Mouse (Mus musculus) MEL (cell line): Measurements from ENCODE around the gene Nsrp1. TPM values are rescaled to one million over a fixed set of nuclear protein-coding genes. Genes with fewer than 3 reads are reported as not detected.

Experiments used
- DNase-seq: peaks from one replicate; pipeline ENCODE4 v3.0.0; 2011; ENCODE audit warnings: low read depth, low spot score
- H3K27ac ChIP-seq: 2 replicates; pipeline ENCODE4 v1.5.1; 2012; ENCODE audit warnings: low read depth, mild to moderate bottlenecking, control low read depth, low read length, moderate library complexity; ENCODE audit not compliant: control insufficient read depth
- H3K27me3 ChIP-seq, 2 experiments: fragments of 150-350 bp in 1 of 2; sonication (generic) in 1 of 2; 2 replicates each; pipeline ENCODE4 v1.6.1; 2012; ENCODE audit warnings: low read length in 2 of 2, mild to moderate bottlenecking in 2 of 2, improper control_type of control experiment in 1 of 2, moderate library complexity in 1 of 2; ENCODE audit not compliant: insufficient read depth in 2 of 2, control insufficient read depth in 1 of 2
- H3K36me3 ChIP-seq, 2 experiments: 2 replicates each; pipeline ENCODE4 v1.6.1; 2012 to 2014; ENCODE audit warnings: low read length in 2 of 2, improper control_type of control experiment in 1 of 2, inconsistent platforms in 1 of 2, mild to moderate bottlenecking in 1 of 2; ENCODE audit not compliant: insufficient read depth in 2 of 2, control insufficient read depth in 1 of 2
- H3K4me1 ChIP-seq, 2 experiments: fragments of 150-350 bp in 1 of 2; sonication (generic) in 1 of 2; 2 replicates each; pipeline ENCODE4 v1.6.1; 2012; ENCODE audit warnings: low read length in 2 of 2, improper control_type of control experiment in 1 of 2, mild to moderate bottlenecking in 1 of 2; ENCODE audit not compliant: insufficient read depth in 2 of 2, control insufficient read depth in 1 of 2
- H3K4me3 ChIP-seq, 2 experiments: fragments of 150-350 bp in 1 of 2; sonication (generic) in 1 of 2; 2 replicates each; pipeline ENCODE4 v1.5.1; 2012; ENCODE audit warnings: low read depth in 2 of 2, low read length in 2 of 2, mild to moderate bottlenecking in 2 of 2, moderate library complexity in 2 of 2, control low read depth in 1 of 2, improper control_type of control experiment in 1 of 2; ENCODE audit not compliant: control insufficient read depth in 1 of 2, insufficient read depth in 1 of 2
- H3K79me2 ChIP-seq: 2 replicates; pipeline ENCODE4 v1.6.1; 2012; ENCODE audit warnings: mild to moderate bottlenecking, low read length, moderate library complexity; ENCODE audit not compliant: control insufficient read depth, poor library complexity, insufficient read depth
- H3K9ac ChIP-seq: 2 replicates; pipeline ENCODE4 v1.6.1; 2012; ENCODE audit warnings: low read depth, mild to moderate bottlenecking, control low read depth, low read length, moderate library complexity; ENCODE audit not compliant: control insufficient read depth, poor library complexity, severe bottlenecking
- H3K9me3 ChIP-seq: fragments of 150-350 bp; sonication (generic); replicated peaks from 2 replicates; pipeline ENCODE4 v1.6.1; 2012; ENCODE audit warnings: mild to moderate bottlenecking, low read length, improper control_type of control experiment, moderate library complexity; ENCODE audit not compliant: insufficient read depth
- CHD2 ChIP-seq: IDR thresholded peaks from 2 replicates; pipeline ENCODE4 v1.6.1; 2011; ENCODE audit warnings: low read length, improper control_type of control experiment
- CTCF ChIP-seq, 3 experiments: IDR thresholded peaks in 2 of 3; conservative IDR thresholded peaks in 1 of 3; 2 replicates each; pipeline ENCODE4 v1.5.1; 2011 to 2012; ENCODE audit warnings: low read length in 3 of 3, low read depth in 2 of 3, mild to moderate bottlenecking in 2 of 3, improper control_type of control experiment in 1 of 3, inconsistent platforms in 1 of 3, mixed read lengths in 1 of 3, moderate library complexity in 1 of 3; ENCODE audit not compliant: control insufficient read depth in 1 of 3, insufficient read depth in 1 of 3, poor library complexity in 1 of 3, severe bottlenecking in 1 of 3
- E2F4 ChIP-seq: IDR thresholded peaks from 2 replicates; pipeline ENCODE4 v1.6.1; 2011; ENCODE audit warnings: low read depth, low read length, improper control_type of control experiment, borderline replicate concordance
- JUND ChIP-seq: IDR thresholded peaks from 2 replicates; pipeline ENCODE4 v1.6.1; 2011; ENCODE audit warnings: low read depth, mild to moderate bottlenecking, improper control_type of control experiment, low read length
- MAFK ChIP-seq: IDR thresholded peaks from 2 replicates; pipeline ENCODE4 v1.6.1; 2011; ENCODE audit warnings: low read depth, mild to moderate bottlenecking, low read length, improper control_type of control experiment, borderline replicate concordance
- MEF2A ChIP-seq: IDR thresholded peaks from 2 replicates; pipeline ENCODE4 v1.6.1; 2014; ENCODE audit warnings: low read depth, mild to moderate bottlenecking, inconsistent platforms, low read length, improper control_type of control experiment; ENCODE audit not compliant: poor library complexity, insufficient replicate concordance, severe bottlenecking; ENCODE audit errors: extremely low read depth
- MYB ChIP-seq: IDR thresholded peaks from 2 replicates; pipeline ENCODE4 v1.6.1; 2011; ENCODE audit warnings: mild to moderate bottlenecking, low read depth, low read length, improper control_type of control experiment
- MYC ChIP-seq: IDR thresholded peaks from 2 replicates; pipeline ENCODE4 v1.6.1; 2011; ENCODE audit warnings: low read depth, mild to moderate bottlenecking, low read length, improper control_type of control experiment, moderate library complexity
- POLR2A ChIP-seq, 2 experiments: IDR thresholded peaks; 2 replicates each; pipeline ENCODE4 v1.6.1; 2011 to 2012; ENCODE audit warnings: low read length in 2 of 2, mild to moderate bottlenecking in 2 of 2, control low read depth in 1 of 2, improper control_type of control experiment in 1 of 2, low read depth in 1 of 2, moderate library complexity in 1 of 2; ENCODE audit not compliant: control insufficient read depth in 1 of 2, insufficient read depth in 1 of 2, poor library complexity in 1 of 2
- POLR2AphosphoS2 ChIP-seq: IDR thresholded peaks from 2 replicates; pipeline ENCODE4 v1.6.1; 2011; ENCODE audit warnings: low read length, improper control_type of control experiment
- RAD21 ChIP-seq: IDR thresholded peaks from 2 replicates; pipeline ENCODE4 v1.6.1; 2011; ENCODE audit warnings: mild to moderate bottlenecking, low read depth, low read length, improper control_type of control experiment
- SMC3 ChIP-seq: IDR thresholded peaks from 2 replicates; pipeline ENCODE4 v1.6.1; 2011; ENCODE audit warnings: low read depth, low read length, improper control_type of control experiment
- TAL1 ChIP-seq: IDR thresholded peaks from 2 replicates; pipeline ENCODE4 v1.6.1; 2012; ENCODE audit warnings: mild to moderate bottlenecking, inconsistent platforms, low read length, moderate library complexity, mixed read lengths
- TBP ChIP-seq: IDR thresholded peaks from 2 replicates; pipeline ENCODE4 v1.8.0; 2011; ENCODE audit warnings: low read depth, low read length, improper control_type of control experiment
- TCF12 ChIP-seq: IDR thresholded peaks from 2 replicates; pipeline ENCODE4 v1.6.1; 2014; ENCODE audit warnings: low read depth, mild to moderate bottlenecking, inconsistent platforms, low read length, improper control_type of control experiment, moderate library complexity
- UBTF ChIP-seq: IDR thresholded peaks from 2 replicates; pipeline ENCODE4 v1.6.1; 2012; ENCODE audit warnings: low read depth, mild to moderate bottlenecking, inconsistent platforms, low read length, improper control_type of control experiment, moderate library complexity, borderline replicate concordance; ENCODE audit not compliant: insufficient read depth
- ZC3H11A ChIP-seq: IDR thresholded peaks from 2 replicates; pipeline ENCODE4 v1.6.1; 2012; ENCODE audit warnings: low read depth, mild to moderate bottlenecking, inconsistent platforms, low read length, improper control_type of control experiment
- ZMIZ1 ChIP-seq: IDR thresholded peaks from 2 replicates; pipeline ENCODE4 v1.6.1; 2012; ENCODE audit warnings: low read depth, mild to moderate bottlenecking, inconsistent platforms, low read length, improper control_type of control experiment, moderate library complexity
- ZNF384 ChIP-seq: IDR thresholded peaks from 2 replicates; pipeline ENCODE4 v1.6.1; 2012; ENCODE audit warnings: low read depth, mild to moderate bottlenecking, inconsistent platforms, low read length, improper control_type of control experiment
- polyA plus RNA-seq, 2 experiments: library from polyadenylated mRNA; stranded (reverse) in 1 of 2; unstranded in 1 of 2; fragments of >175 nt in 1 of 2; fragments of >200 nt in 1 of 2; gene quantifications; 2 replicates each; pipeline versions ENCODE4 v1.2.1 to v1.2.4; 2012; ENCODE audit warnings: low replicate concordance in 2 of 2, low read depth in 1 of 2; ENCODE audit not compliant: insufficient read length in 2 of 2, insufficient read depth in 1 of 2, missing spikeins in 1 of 2
- total RNA-seq: library from RNA; depleted of rRNA; stranded (reverse); fragments of 300-350 nt; gene quantifications from 2 replicates; pipeline ENCODE4 v1.2.3, GENCODE M21; 2012

Gene Nsrp1
- total and polyA plus RNA-seq, 3 experiments, result 21.0 to 140 (median 21.6) TPM

DNA sequence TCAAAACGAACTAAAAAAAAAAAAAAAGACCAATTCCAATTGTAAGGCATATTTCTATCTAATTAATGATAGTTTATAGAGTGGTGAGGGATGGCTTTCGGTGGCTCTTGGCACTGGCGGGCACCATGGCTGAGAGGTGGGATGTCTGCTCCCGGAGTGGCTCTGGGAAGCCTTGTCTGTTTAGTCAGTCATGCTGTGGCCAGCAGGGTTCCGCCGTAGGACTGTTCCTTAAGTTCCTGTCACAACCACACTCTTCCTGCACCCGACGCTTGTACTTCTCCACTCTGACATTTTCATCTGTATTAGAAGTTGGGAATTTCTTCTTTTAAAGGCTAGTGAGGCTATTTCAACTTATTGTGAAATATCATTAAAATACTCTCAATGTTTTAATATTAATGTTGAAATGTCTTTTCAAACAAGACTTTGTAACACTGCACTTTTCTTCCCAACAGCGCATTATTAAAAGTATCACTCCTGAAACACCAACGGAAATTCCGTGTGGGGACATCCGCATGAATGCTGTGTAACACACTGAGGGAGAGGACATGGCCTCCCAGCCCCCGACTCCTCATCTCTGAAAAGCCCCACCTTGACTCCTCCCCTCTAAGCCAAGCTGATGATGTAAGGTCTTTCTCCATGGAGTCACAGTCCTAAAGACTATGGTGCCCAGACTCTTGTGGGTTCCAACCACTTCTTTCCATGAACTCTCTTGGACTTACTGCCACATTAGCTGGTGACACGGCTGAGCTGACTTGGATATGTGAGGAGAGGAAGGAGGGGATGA, 46.9 kb downstream of the Nsrp1 start:
- H3K9me3 ChIP-seq, result no peaks in the 10 kb centered on the region
- no peak for TF ChIP-seq CTCF (IDR thresholded peaks at IDR 0.05 in 2 of 3, conservative IDR thresholded peaks at IDR 0.05 in 1 of 3; ENCODE audit: control insufficient read depth in 1 of 3, insufficient read depth in 1 of 3, low read depth in 2 of 3, low read length in 3 of 3, poor library complexity in 1 of 3, severe bottlenecking in 1 of 3)
- no peak for TF ChIP-seq TBP
- no peak for TF ChIP-seq TCF12
- no peak for TF ChIP-seq MEF2A
- no peak for TF ChIP-seq POLR2A (IDR thresholded peaks at IDR 0.05; ENCODE audit: control insufficient read depth in 1 of 2, insufficient read depth in 1 of 2, low read depth in 1 of 2, low read length in 2 of 2, poor library complexity in 1 of 2)
- no peak for TF ChIP-seq MYB
- no peak for TF ChIP-seq ZNF384
- TF ChIP-seq SMC3, result no peak
- TF ChIP-seq UBTF, result no peak
- no peak for TF ChIP-seq MAFK
- TF ChIP-seq MYC, result no peak
- no peak for TF ChIP-seq RAD21
- TF ChIP-seq E2F4, result no peak
- H3K27ac ChIP-seq, result no peak overlapping the region
- H3K36me3 ChIP-seq, result no peaks in the 10 kb centered on the region
- DNase-seq, result no peak
- peaks cover 3 to 6% of the 10 kb centered on the region in 2 experiments; a peak in 3 of 4 replicates for H3K27me3 ChIP-seq
- no peak overlapping the region for H3K9ac ChIP-seq
- H3K79me2 ChIP-seq, result no peaks in the 10 kb centered on the region
- no peak overlapping the region for H3K4me3 ChIP-seq
- H3K4me1 ChIP-seq, result no peaks in the 10 kb centered on the region

DNA sequence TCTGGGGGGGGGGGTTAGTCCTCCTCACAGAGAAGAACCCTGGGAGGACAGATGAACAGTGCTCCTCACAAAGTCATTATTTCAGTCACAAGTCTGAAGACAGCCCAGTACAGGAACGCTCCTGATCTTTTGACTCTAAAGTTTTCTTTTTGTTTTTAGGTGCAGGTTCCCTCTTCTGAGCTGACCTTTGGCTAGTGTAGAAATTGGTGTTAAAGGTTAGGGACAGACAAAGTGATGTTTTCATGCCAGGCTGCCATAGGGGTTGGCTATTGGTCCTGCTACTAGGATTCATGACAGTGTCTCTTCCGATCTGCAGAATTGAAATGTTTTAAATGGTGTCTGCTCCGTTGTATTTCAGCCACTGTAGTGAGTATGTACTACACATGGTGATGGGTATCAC, 50.1 kb downstream of the Nsrp1 start:
- TF ChIP-seq E2F4 (no peak), JUND (no peak), MYC (no peak), ZMIZ1 (no peak), POLR2A (IDR thresholded peaks at IDR 0.05; ENCODE audit: control insufficient read depth in 1 of 2, insufficient read depth in 1 of 2, low read depth in 1 of 2, low read length in 2 of 2, poor library complexity in 1 of 2) (no peak), POLR2AphosphoS2 (no peak), CHD2 (no peak), UBTF (no peak), TAL1 (no peak), ZC3H11A (no peak), RAD21 (no peak)
- Histone ChIP-seq H3K79me2 (no peaks in the 10 kb centered on the region), H3K9ac (no peak overlapping the region), H3K4me1 (no peaks in the 10 kb centered on the region), H3K4me3 (no peak overlapping the region), H3K27ac (no peak overlapping the region), H3K36me3 (no peaks in the 10 kb centered on the region), H3K9me3 (no peaks in the 10 kb centered on the region), H3K27me3 (peaks cover 2 to 7% of the 10 kb centered on the region in 2 experiments; a peak in 3 of 4 replicates)
- no peak for DNase-seq
